Mouse (Mus musculus) hindbrain, embryonic 15.5 days (tissue): ENCODE results near the gene Lce1c. TPM values are rescaled to one million over a fixed set of nuclear protein-coding genes. Genes with fewer than 3 reads are reported as not detected.

ENCODE experiments used
- ATAC-seq: fragments of 200-750 bp; cut with Nextera tagmentation; 2 replicates; pipeline ENCODE4 v1.8.0; 2017; ENCODE audit warnings: low read depth, moderate number of reproducible peaks, moderate TSS enrichment; ENCODE audit not compliant: low FRiP score
- H3K27ac ChIP-seq: fragments of 300-500 bp; sonication (generic); replicated peaks from 2 replicates; pipeline ENCODE4 v1.5.1; 2015; ENCODE audit warnings: mild to moderate bottlenecking, inconsistent platforms
- H3K27me3 ChIP-seq: fragments of 300-500 bp; sonication (generic); 2 replicates; pipeline ENCODE4 v1.6.1; 2015; ENCODE audit warnings: control low read depth, inconsistent platforms
- H3K36me3 ChIP-seq: fragments of 300-500 bp; sonication (generic); 2 replicates; pipeline ENCODE4 v1.6.1; 2015; ENCODE audit warnings: control low read depth, inconsistent platforms
- H3K4me1 ChIP-seq: fragments of 300-500 bp; sonication (generic); replicated peaks from 2 replicates; pipeline ENCODE4 v1.6.1; 2015; ENCODE audit warnings: control low read depth, inconsistent platforms
- H3K4me2 ChIP-seq: fragments of 300-500 bp; sonication (generic); 2 replicates; pipeline ENCODE4 v1.6.1; 2015; ENCODE audit warnings: moderate library complexity, mild to moderate bottlenecking, inconsistent platforms
- H3K4me3 ChIP-seq: fragments of 300-500 bp; sonication (generic); 2 replicates; pipeline ENCODE4 v1.5.1; 2015; ENCODE audit warnings: mild to moderate bottlenecking, inconsistent platforms
- H3K9ac ChIP-seq: fragments of 300-500 bp; sonication (generic); 2 replicates; pipeline ENCODE4 v1.6.1; 2015; ENCODE audit warnings: inconsistent platforms
- H3K9me3 ChIP-seq: fragments of 300-500 bp; sonication (generic); 2 replicates; pipeline ENCODE4 v1.6.1; 2016; ENCODE audit warnings: control low read depth, inconsistent platforms
- WGBS: fragments of 180-500 bp; shearing (Covaris S2); methylation state at CpG from one replicate; pipeline ENCODE4 v1.1.7; 2015; 5-methylcytosine and 5-hydroxymethylcytosine counted together
- polyA plus RNA-seq: library from polyadenylated mRNA; unstranded; fragments of >200 nt; fragmentation: Nextera tagmentation; extraction: Ambion mirVana; gene quantifications from 2 replicates; pipeline ENCODE4 v1.2.1, GENCODE M21; 2015

The Lce1c gene
- polyA plus RNA-seq, 1 experiment from 2014 or later = not detected

DNA sequence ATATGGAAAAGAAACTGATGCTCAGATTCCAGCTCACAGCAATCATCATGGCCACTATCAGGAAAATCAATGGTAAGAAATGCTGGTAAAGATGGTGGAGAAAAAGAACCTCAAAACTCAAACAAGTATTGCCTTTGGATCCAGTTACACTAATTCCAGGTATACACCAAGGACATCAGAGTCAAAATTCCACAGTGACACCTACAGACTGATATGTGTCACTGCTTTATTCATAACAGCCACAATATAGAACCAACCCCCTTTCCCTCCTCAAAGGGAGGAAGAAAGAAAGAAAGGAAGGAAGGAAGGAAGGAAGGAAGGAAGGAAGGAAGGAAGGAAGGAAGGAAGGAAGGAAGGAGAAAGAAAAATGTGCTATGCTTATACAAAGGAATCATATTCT lies 36.1 kb downstream of the Lce1c start:
- Histone ChIP-seq H3K36me3 (no peaks in the 10 kb centered on the region), H3K9me3 (no peaks in the 10 kb centered on the region), H3K27ac (no peak overlapping the region), H3K4me1 (no peaks in the 10 kb centered on the region), H3K27me3 (no peaks in the 10 kb centered on the region), H3K4me3 (no peak overlapping the region), H3K9ac (no peak overlapping the region), H3K4me2 (no peak overlapping the region)
- no peak for ATAC-seq

DNA sequence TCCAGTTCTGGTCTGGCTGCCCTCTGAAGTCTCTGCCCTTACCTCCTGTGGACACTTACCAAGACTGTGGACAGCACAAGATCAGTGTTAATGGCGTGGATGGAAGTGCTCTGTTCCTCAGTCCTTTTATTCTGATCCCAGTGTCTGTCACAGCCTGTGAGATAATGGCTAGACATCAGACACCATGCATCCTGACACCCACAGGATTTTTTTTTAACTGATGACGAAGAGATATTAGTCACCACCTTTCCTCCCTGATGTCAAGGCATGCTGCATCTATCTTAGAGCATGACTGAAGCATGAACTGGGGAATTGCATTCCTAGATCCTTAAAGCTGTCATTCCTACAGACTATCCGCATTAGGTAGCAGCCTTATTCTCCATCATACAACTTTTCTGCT lies 41.2 kb downstream of the Lce1c start, which contains the start of gene Lce1f:
Lce1f (minus strand) TSS at position 101 of the 400 bp plus-strand sequence.
- 83% methylated on average over 3 of the region's 3 CpGs for WGBS
- Histone ChIP-seq H3K4me1 (no peaks in the 10 kb centered on the region), H3K9ac (no peak within 1 kb of the TSS), H3K4me3 (no peak within 1 kb of the TSS), H3K9me3 (no peaks in the 10 kb centered on the region), H3K36me3 (no peaks in the 10 kb centered on the region), H3K4me2 (no peak within 1 kb of the TSS), H3K27me3 (no peaks in the 10 kb centered on the region), H3K27ac (no peak within 1 kb of the TSS)
- no peak for ATAC-seq

DNA sequence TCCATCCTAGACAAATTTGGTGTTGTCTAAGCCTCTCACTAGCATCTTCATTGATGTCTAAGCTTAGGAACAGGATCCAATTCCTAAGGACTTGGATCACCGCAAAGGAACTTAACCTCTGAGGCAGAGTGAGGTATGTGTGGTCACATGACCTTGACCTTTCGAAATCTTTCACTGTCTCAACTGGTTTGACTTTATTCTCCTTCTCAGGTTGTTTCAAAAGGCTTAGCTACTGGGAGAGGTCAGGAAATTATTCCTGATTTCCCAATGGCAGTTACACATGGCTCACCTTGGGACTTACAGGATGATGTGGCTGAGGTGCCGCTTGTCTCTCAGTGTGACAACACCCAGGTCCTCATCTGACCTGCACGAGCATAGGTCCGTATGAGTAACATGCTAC lies 43.6 kb downstream of the Lce1c start:
- H3K4me2 ChIP-seq = no peak overlapping the region
- H3K27me3 ChIP-seq = no peaks in the 10 kb centered on the region
- H3K36me3 ChIP-seq = no peaks in the 10 kb centered on the region
- H3K4me3 ChIP-seq = no peak overlapping the region
- 92% methylated on average over 5 of the region's 5 CpGs for WGBS
- H3K27ac ChIP-seq = no peak overlapping the region
- H3K4me1 ChIP-seq = no peaks in the 10 kb centered on the region
- no peak for ATAC-seq
- H3K9ac ChIP-seq = no peak overlapping the region
- H3K9me3 ChIP-seq = no peaks in the 10 kb centered on the region

Other genes starting within 250 kb of the Lce1c start
- gene Gm9774, start 249.8 kb upstream of the Lce1c start, polyA plus RNA-seq = 6.2 and 10.3 TPM in 2 replicates
- gene Sprr2k, start 246.7 kb upstream of the Lce1c start, polyA plus RNA-seq = not detected in 2 replicates
- gene Sprr1b, start 240.5 kb upstream of the Lce1c start, polyA plus RNA-seq = not detected in 2 replicates
- not detected in 2 replicates for gene Sprr3, start 220.5 kb upstream of the Lce1c start, polyA plus RNA-seq
- gene Sprr1a, start 193.4 kb upstream of the Lce1c start, polyA plus RNA-seq = not detected in 2 replicates
- not detected in 2 replicates for gene Sprr4, start 178.8 kb upstream of the Lce1c start, polyA plus RNA-seq
- gene 2310046K23Rik, start 144.7 kb upstream of the Lce1c start, polyA plus RNA-seq = not detected in 2 replicates
- not detected in 2 replicates for gene Ivl, start 105.5 kb upstream of the Lce1c start, polyA plus RNA-seq
- gene Smcp, start 90.2 kb upstream of the Lce1c start, polyA plus RNA-seq = not detected in 2 replicates
- gene 2210017I01Rik, start 71.8 kb upstream of the Lce1c start, polyA plus RNA-seq = not detected in 2 replicates
- gene Lce6a, start 57.6 kb upstream of the Lce1c start, polyA plus RNA-seq = not detected in 2 replicates
- not detected in 2 replicates for gene Lce1a1, start 30.9 kb upstream of the Lce1c start, polyA plus RNA-seq
- gene Lce1b, start 22.3 kb upstream of the Lce1c start, polyA plus RNA-seq = not detected in 2 replicates
- not detected in 2 replicates for gene Lce1a2, start 8.9 kb upstream of the Lce1c start, polyA plus RNA-seq
- not detected in 2 replicates for gene Lce1d, start 8.0 kb downstream of the Lce1c start, polyA plus RNA-seq
- not detected in 2 replicates for gene Lce1e, start 29.8 kb downstream of the Lce1c start, polyA plus RNA-seq
- not detected in 2 replicates for gene Lce1f, start 41.1 kb downstream of the Lce1c start, polyA plus RNA-seq
- not detected in 2 replicates for gene Gm38119, start 59.8 kb downstream of the Lce1c start, polyA plus RNA-seq
- not detected in 2 replicates for gene Lce1g, start 73.1 kb downstream of the Lce1c start, polyA plus RNA-seq
- gene Lce1h, start 85.8 kb downstream of the Lce1c start, polyA plus RNA-seq = not detected in 2 replicates
- gene Lce1i, start 99.7 kb downstream of the Lce1c start, polyA plus RNA-seq = not detected in 2 replicates
- gene Lce1j, start 111.3 kb downstream of the Lce1c start, polyA plus RNA-seq = not detected in 2 replicates
- gene Lce1k, start 128.6 kb downstream of the Lce1c start, polyA plus RNA-seq = not detected in 2 replicates
- not detected in 2 replicates for gene Kprp, start 148.0 kb downstream of the Lce1c start, polyA plus RNA-seq
- not detected in 2 replicates for gene Lce1l, start 172.0 kb downstream of the Lce1c start, polyA plus RNA-seq
- gene 2310050C09Rik, start 191.0 kb downstream of the Lce1c start, polyA plus RNA-seq = not detected in 2 replicates
- not detected in 2 replicates for gene Lce3a, start 247.0 kb downstream of the Lce1c start, polyA plus RNA-seq